Mouse (Mus musculus) Patski (cell line): ENCODE results near the gene Trip4. TPM values are rescaled to one million over a fixed set of nuclear protein-coding genes. Genes with fewer than 3 reads are reported as not detected.
"Not testable (repeated sequence)": the region's sequence is repeated elsewhere in the genome, so short reads cannot be mapped to it uniquely, and the experiment has no call there.

Experiments used
- ATAC-seq: fragments of 100-300 bp; one replicate; pipeline ENCODE4 v1.8.0; 2021
- CTCF ChIA-PET: fragments of 350-600 bp; sonication (Branson Sonifier 250); formaldehyde crosslinking; loops from one replicate; lab custom pipeline; 2022; ENCODE audit warnings: inconsistent platforms; lab: Charles Lee
- POLR2A ChIA-PET: fragments of 350-600 bp; sonication (Branson Sonifier 250); formaldehyde crosslinking; loops from one replicate; lab custom pipeline; 2022; ENCODE audit warnings: antibody characterized with exemption, inconsistent platforms; lab: Charles Lee
- DNase-seq: peaks from one replicate; pipeline ENCODE4 v3.0.0-alpha.2; 2011; ENCODE audit warnings: low read depth, low spot score
- H3K27me3 ChIP-seq: fragments of 371-371 bp; one replicate; pipeline ENCODE4 v1.5.1; 2021
- CTCF ChIP-seq: fragments of 100-300 bp; IDR thresholded peaks from one replicate; pipeline ENCODE4 v1.5.1; 2021
- in situ Hi-C: fragments of 300-500 bp; cut with MboI; formaldehyde crosslinking; loops from 3 replicates; pipeline ENCODE4 v1.11.1; 2018; ENCODE audit warnings: low pct_unique_long_range_greater_than_20kb, mixed read lengths
- polyA plus RNA-seq: library from polyadenylated mRNA; unstranded; gene quantifications from one replicate; pipeline ENCODE4 v1.2.3, GENCODE M21; 2021

Trip4 gene
- polyA plus RNA-seq, 1 experiment from 2014 or later: 41.0 TPM

- CTCF ChIA-PET: interaction anchor here (1.6 kb wide), 2 partner anchors 10 to 11 kb away, joined by 5 to 7 read pairs; no protein-coding TSS in a partner anchor
Observed at GRCm38 (mm10) chr9:65786885-65787787, 121.5 kb downstream of the Trip4 start.

GRCm38 (mm10) chr9:65785772-65786368 lies 122.7 kb downstream of the Trip4 start:
- POLR2A ChIA-PET: no interaction called here
- DNase-seq: no peak
- in situ Hi-C loops: no loop called here
- TF ChIP-seq CTCF: no peak
- CTCF ChIA-PET: interaction anchor here (1.6 kb wide), 1 partner anchor 9 kb away, joined by 5 read pairs; no protein-coding TSS in a partner anchor
- ATAC-seq: no peak
- H3K27me3 ChIP-seq: no peaks in the 10 kb centered on the region

More at GRCm38 (mm10) chr9:65786885-65787787, 121.5 kb downstream of the Trip4 start:
- DNase-seq (peak; percentile 34), ATAC-seq (peak; percentile 54)
- no peak for TF ChIP-seq CTCF
- no peaks in the 10 kb centered on the region for H3K27me3 ChIP-seq
- POLR2A ChIA-PET: no interaction called here
- in situ Hi-C loops: no loop called here

- in situ Hi-C loops, POLR2A ChIA-PET, DNase-seq, H3K27me3 ChIP-seq, ATAC-seq: not testable (repeated sequence)
- CTCF ChIA-PET: interaction anchor here (1.2 to 1.5 kb wide), 2 partner anchors 11 to 32 kb away, joined by 3 read pairs; no protein-coding TSS in a partner anchor
Observed at GRCm38 (mm10) chr9:65779619-65780018, 129.0 kb downstream of the Trip4 start.

Other genes with a start within 250 kb of the Trip4 start
- 197 TPM for gene Oaz2, start 240.8 kb downstream of the Trip4 start, polyA plus RNA-seq
- gene Zfp609, start 81.2 kb downstream of the Trip4 start, polyA plus RNA-seq: 25.7 TPM
- gene Pclaf, start 18.6 kb downstream of the Trip4 start, polyA plus RNA-seq: 66.1 TPM
- gene Csnk1g1, start 130 bp upstream of the Trip4 start, polyA plus RNA-seq: 13.1 TPM
- gene Ppib, start 151.4 kb upstream of the Trip4 start, polyA plus RNA-seq: 715 TPM
- gene Snx22, start 160.9 kb upstream of the Trip4 start, polyA plus RNA-seq: 0.44 TPM
- 103 TPM for gene Snx1, start 217.8 kb upstream of the Trip4 start, polyA plus RNA-seq
- gene Ciao2a, start 217.8 kb upstream of the Trip4 start, polyA plus RNA-seq: 94.8 TPM
- 0.19 TPM for gene Dapk2, start 249.4 kb upstream of the Trip4 start, polyA plus RNA-seq